Mouse (Mus musculus): ENCODE data around the gene Mcat. TPM values are rescaled to one million over a fixed set of nuclear protein-coding genes. Genes with fewer than 3 reads are reported as not detected.

The Mcat gene
- polyA plus RNA-seq, 1 experiment from 2014 or later: 26.7 TPM

GRCm38 (mm10) chr15:83565434-83565833, 1.8 kb upstream of the Mcat start:
- ChIA-PET CTCF (interaction anchor here (0.8 kb wide), 1 partner anchor 13 kb away, joined by 3 read pairs; no protein-coding TSS in a partner anchor), POLR2A (no interaction called here)
- no peaks in the 10 kb centered on the region for H3K27me3 ChIP-seq
- peak; percentile 51 for DNase-seq (ENCODE audit: low read depth, low spot score)
- in situ Hi-C loops (cut with MboI; ENCODE audit: low pct_unique_long_range_greater_than_20kb): no loop called here
- TF ChIP-seq CTCF (IDR thresholded peaks at IDR 0.05): no peak
- peak; percentile 77 for ATAC-seq

DNA sequence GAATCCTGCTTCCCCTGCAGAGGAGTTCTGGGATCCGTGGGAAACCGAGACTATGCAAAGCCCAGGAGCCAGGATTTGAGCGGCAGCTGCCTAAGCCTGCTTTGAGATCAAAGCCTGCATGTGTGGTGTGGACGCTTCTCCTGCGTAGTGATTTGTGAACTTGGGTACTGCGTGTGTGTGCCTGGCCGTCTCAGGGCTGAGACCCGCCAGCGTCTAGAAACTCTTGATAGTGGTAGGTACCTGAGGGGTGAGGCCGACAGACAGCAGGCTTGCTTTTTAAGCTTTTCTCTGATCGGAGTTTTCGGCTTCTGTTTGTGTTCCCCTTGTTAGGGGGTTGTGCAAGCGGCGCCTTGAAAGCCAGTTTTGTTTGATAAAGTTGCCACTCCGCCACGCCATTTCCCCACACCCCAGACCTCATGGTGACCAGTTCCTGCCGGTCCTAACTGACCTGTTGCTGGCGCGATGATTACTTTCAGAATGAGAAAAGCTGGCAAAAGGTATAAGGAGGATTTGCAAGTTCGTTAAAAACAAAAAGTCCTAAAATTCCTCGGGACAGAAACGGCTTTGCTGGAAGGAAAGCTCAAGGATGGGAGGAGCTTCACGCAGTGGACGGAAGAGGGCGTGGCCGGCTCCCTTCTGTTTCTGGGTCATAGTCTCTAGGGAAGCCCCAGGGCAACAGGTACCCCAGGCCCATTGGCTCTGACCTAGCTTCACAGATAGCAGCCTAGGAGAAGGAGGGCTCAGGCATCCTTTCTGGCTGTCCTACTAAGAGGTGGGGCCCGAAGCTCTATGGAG, 467 bp upstream of the Mcat start:
- in situ Hi-C loops (cut with MboI; ENCODE audit: low pct_unique_long_range_greater_than_20kb): no loop called here
- CTCF ChIA-PET: interaction anchor here (1.0 kb wide), 1 partner anchor 11 kb away, joined by 3 read pairs; no protein-coding TSS in a partner anchor
- TF ChIP-seq CTCF (IDR thresholded peaks at IDR 0.05): no peak
- no peak for DNase-seq (ENCODE audit: low read depth, low spot score)
- POLR2A ChIA-PET: interaction anchor here (1.0 to 1.8 kb wide), 3 partner anchors 8 to 30 kb away, joined by 3 to 6 read pairs (median 6); no protein-coding TSS in a partner anchor
- ATAC-seq: no peak
- no peaks in the 10 kb centered on the region for H3K27me3 ChIP-seq

GRCm38 (mm10) chr15:83562626-83563270, 839 bp downstream of the Mcat start:
- ChIA-PET POLR2A (interaction anchor here (1.8 kb wide), 1 partner anchor 31 kb away, joined by 6 read pairs; no protein-coding TSS in a partner anchor), CTCF (interaction anchor here (0.7 kb wide), 1 partner anchor 155 kb away, joined by 3 read pairs; no protein-coding TSS in a partner anchor)
- H3K27me3 ChIP-seq: no peaks in the 10 kb centered on the region
- peak; percentile 8 for ATAC-seq
- no peak for DNase-seq (ENCODE audit: low read depth, low spot score)
- in situ Hi-C loops (cut with MboI; ENCODE audit: low pct_unique_long_range_greater_than_20kb): no loop called here
- no peak for TF ChIP-seq CTCF (IDR thresholded peaks at IDR 0.05)

- ATAC-seq (no peak), DNase-seq (ENCODE audit: low read depth, low spot score) (no peak)
- ChIA-PET POLR2A (interaction anchor here (1.1 kb wide), 1 partner anchor 147 kb away, joined by 3 read pairs; no protein-coding TSS in a partner anchor), CTCF (no interaction called here)
- in situ Hi-C loops (cut with MboI; ENCODE audit: low pct_unique_long_range_greater_than_20kb): no loop called here
- TF ChIP-seq CTCF (IDR thresholded peaks at IDR 0.05): no peak
- H3K27me3 ChIP-seq: no peaks in the 10 kb centered on the region
Observed at GRCm38 (mm10) chr15:83560941-83561477, 2.6 kb downstream of the Mcat start.

DNA sequence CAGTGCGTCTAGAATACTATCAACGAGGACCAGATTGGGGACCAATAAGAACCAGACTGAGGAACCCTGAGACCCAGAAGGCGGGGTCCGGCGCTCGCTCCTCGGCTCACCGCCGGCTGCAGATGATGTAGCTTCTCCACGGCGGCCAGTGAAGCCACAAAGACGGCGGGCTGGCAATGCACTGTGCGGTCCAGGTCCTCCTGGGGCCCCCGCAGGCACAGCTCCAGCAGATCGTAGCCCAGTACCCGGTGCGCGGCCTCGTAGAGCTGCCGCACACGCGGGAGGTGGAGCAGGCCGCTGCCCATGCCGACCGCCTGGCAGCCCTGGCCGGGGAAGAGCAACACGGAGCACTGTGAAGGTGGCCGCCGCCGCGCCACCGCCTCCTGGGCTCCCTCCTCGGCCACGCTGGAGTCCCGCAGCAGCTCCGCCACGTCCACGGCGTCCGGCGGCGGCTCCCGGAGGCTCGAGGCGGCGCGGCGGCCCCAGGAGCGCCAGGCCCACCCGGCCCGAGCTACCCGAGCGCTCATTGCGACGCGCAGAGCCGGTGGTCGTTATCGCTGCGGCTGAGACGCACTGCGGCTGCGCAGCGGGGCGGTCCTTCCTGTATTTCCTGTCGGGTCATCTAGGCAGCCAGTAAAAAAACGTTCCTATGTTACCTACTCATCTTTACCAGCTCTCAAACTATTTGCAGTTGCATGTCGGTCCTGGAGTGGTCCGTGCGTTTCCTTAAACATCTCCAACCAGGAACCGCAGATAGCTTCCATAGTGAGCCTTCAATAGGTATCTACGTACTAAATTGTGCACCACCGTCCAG, 8.2 kb downstream of the Mcat start:
- CTCF ChIA-PET: interaction anchor here (0.9 to 1.7 kb wide), 2 partner anchors 9 to 15 kb away, joined by 3 to 4 read pairs; no protein-coding TSS in a partner anchor
- no peak for TF ChIP-seq CTCF (IDR thresholded peaks at IDR 0.05)
- ATAC-seq (peak; percentile 70), DNase-seq (ENCODE audit: low read depth, low spot score) (no peak)
- in situ Hi-C loops (cut with MboI; ENCODE audit: low pct_unique_long_range_greater_than_20kb): no loop called here
- POLR2A ChIA-PET: interaction anchor here (1.5 to 1.7 kb wide), 2 partner anchors 9 to 39 kb away, joined by 3 to 6 read pairs; partner anchors contain the start of genes Mcat, Tspo and Ttll12
- no peaks in the 10 kb centered on the region for H3K27me3 ChIP-seq

GRCm38 (mm10) chr15:83553831-83554230, 9.8 kb downstream of the Mcat start:
- no peaks in the 10 kb centered on the region for H3K27me3 ChIP-seq
- no peak for TF ChIP-seq CTCF (IDR thresholded peaks at IDR 0.05)
- DNase-seq (ENCODE audit: low read depth, low spot score) (no peak), ATAC-seq (no peak)
- POLR2A ChIA-PET: interaction anchor here (0.9 kb wide), 1 partner anchor 19 kb away, joined by 3 read pairs; no protein-coding TSS in a partner anchor
- in situ Hi-C loops (cut with MboI; ENCODE audit: low pct_unique_long_range_greater_than_20kb): no loop called here
- CTCF ChIA-PET: interaction anchor here (1.7 kb wide), 1 partner anchor 17 kb away, joined by 3 read pairs; no protein-coding TSS in a partner anchor

- DNase-seq (ENCODE audit: low read depth, low spot score): no peak
- ATAC-seq: no peak
- ChIA-PET CTCF (no interaction called here), POLR2A (interaction anchor here (0.9 kb wide), 1 partner anchor 14 kb away, joined by 3 read pairs; no protein-coding TSS in a partner anchor)
- TF ChIP-seq CTCF (IDR thresholded peaks at IDR 0.05): no peak
- in situ Hi-C loops (cut with MboI; ENCODE audit: low pct_unique_long_range_greater_than_20kb): no loop called here
- no peaks in the 10 kb centered on the region for H3K27me3 ChIP-seq
Observed at GRCm38 (mm10) chr15:83550137-83550536, 13.4 kb downstream of the Mcat start.

DNA sequence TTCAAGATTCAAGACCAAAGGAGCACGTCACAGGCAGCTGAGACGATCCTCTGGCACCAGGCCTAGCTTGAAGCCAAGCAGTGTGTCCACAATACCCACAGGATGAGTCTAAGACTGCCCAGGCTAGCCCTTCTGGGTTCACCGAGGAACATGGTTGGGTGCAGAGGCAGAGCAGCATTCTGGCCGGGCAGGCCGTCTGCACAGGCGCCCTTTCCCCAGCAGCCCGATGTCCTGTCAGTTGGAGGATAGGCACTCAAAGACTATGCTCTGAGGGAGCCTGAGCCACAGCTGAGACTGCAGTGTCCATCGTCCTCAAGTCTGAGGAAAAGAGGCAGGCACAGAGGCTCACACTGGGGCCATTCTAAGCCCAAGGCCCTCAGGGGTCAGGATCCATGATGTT, 16.4 kb downstream of the Mcat start:
- TF ChIP-seq CTCF (IDR thresholded peaks at IDR 0.05): no peak
- CTCF ChIA-PET: interaction anchor here (0.9 kb wide), 1 partner anchor 12 kb away, joined by 3 read pairs; no protein-coding TSS in a partner anchor
- in situ Hi-C loops (cut with MboI; ENCODE audit: low pct_unique_long_range_greater_than_20kb): no loop called here
- no peaks in the 10 kb centered on the region for H3K27me3 ChIP-seq
- DNase-seq (ENCODE audit: low read depth, low spot score) (no peak), ATAC-seq (no peak)
- POLR2A ChIA-PET: no interaction called here

- no peak for ATAC-seq
- TF ChIP-seq CTCF (IDR thresholded peaks at IDR 0.05): no peak
- DNase-seq (ENCODE audit: low read depth, low spot score): no peak
- no peaks in the 10 kb centered on the region for H3K27me3 ChIP-seq
- in situ Hi-C loops (cut with MboI; ENCODE audit: low pct_unique_long_range_greater_than_20kb): no loop called here
- CTCF ChIA-PET: interaction anchor here (0.9 to 1.0 kb wide), 2 partner anchors 9 to 10 kb away, joined by 3 to 4 read pairs; no protein-coding TSS in a partner anchor
- POLR2A ChIA-PET: no interaction called here
Observed at GRCm38 (mm10) chr15:83546029-83546428, 17.6 kb downstream of the Mcat start.

Data from Patski (cell line).